Mouse (Mus musculus) heart, postnatal 0 days (tissue): Measurements from ENCODE around the gene Klk12. TPM values are rescaled to one million over a fixed set of nuclear protein-coding genes. Genes with fewer than 3 reads are reported as not detected.
A peak's percentile ranks its signal among the peaks of the same experiment; 100 is the strongest.

ENCODE experiments used
- ATAC-seq: fragments of 200-750 bp; cut with Nextera tagmentation; 2 replicates; pipeline ENCODE4 v1.8.0; 2017; ENCODE audit warnings: low read depth, moderate number of reproducible peaks, moderate library complexity; ENCODE audit not compliant: insufficient read depth
- DNase-seq: peaks from one replicate; pipeline ENCODE4 v3.0.0-alpha.2; 2016; ENCODE audit warnings: low spot score
- H3K27ac ChIP-seq: fragments of 300-500 bp; sonication (generic); 2 replicates; pipeline ENCODE4 v1.5.1; 2014; ENCODE audit warnings: low read depth, mild to moderate bottlenecking
- H3K27me3 ChIP-seq: fragments of 300-500 bp; sonication (generic); 2 replicates; pipeline ENCODE4 v1.6.1; 2014; ENCODE audit warnings: low read length, mixed read lengths; ENCODE audit not compliant: control insufficient read depth, insufficient read depth
- H3K36me3 ChIP-seq: fragments of 300-500 bp; sonication (generic); replicated peaks from 2 replicates; pipeline ENCODE4 v1.6.1; 2014; ENCODE audit warnings: low read length, mixed read lengths; ENCODE audit not compliant: control insufficient read depth, insufficient read depth
- H3K4me1 ChIP-seq: fragments of 300-500 bp; sonication (generic); 2 replicates; pipeline ENCODE4 v1.6.1; 2014; ENCODE audit warnings: antibody characterized with exemption; ENCODE audit not compliant: control insufficient read depth, insufficient read depth
- H3K4me2 ChIP-seq: fragments of 300-500 bp; sonication (generic); 2 replicates; pipeline ENCODE4 v1.6.1; 2014; ENCODE audit warnings: low read depth, mild to moderate bottlenecking, low read length, moderate library complexity
- H3K4me3 ChIP-seq: fragments of 300-500 bp; sonication (generic); 2 replicates; pipeline ENCODE4 v1.5.1; 2014; ENCODE audit warnings: low read depth, low read length
- H3K9ac ChIP-seq: fragments of 300-500 bp; sonication (generic); replicated peaks from 2 replicates; pipeline ENCODE4 v1.6.1; 2014; ENCODE audit warnings: low read depth, low read length, mixed read lengths
- H3K9me3 ChIP-seq: fragments of 300-500 bp; sonication (generic); replicated peaks from 2 replicates; pipeline ENCODE4 v1.6.1; 2016; ENCODE audit warnings: low read length; ENCODE audit not compliant: control insufficient read depth
- CTCF ChIP-seq: IDR thresholded peaks from 2 replicates; pipeline ENCODE4 v1.5.1; 2016; ENCODE audit warnings: antibody characterized with exemption, control low read depth, low read depth
- EP300 ChIP-seq: IDR thresholded peaks from 2 replicates; pipeline ENCODE4 v1.6.1; 2016; ENCODE audit warnings: antibody characterized with exemption, low read depth
- WGBS: fragments of 180-500 bp; shearing (Covaris S2); extraction: QIAGEN DNeasy Blood & Tissue Kit; methylation state at CpG from one replicate; pipeline ENCODE4 v1.1.7; 2014; 5-methylcytosine and 5-hydroxymethylcytosine counted together
- polyA plus RNA-seq: library from polyadenylated mRNA; unstranded; fragments of >200 nt; fragmentation: Nextera tagmentation; extraction: Ambion mirVana; gene quantifications from 2 replicates; pipeline ENCODE4 v1.2.1, GENCODE M21; 2015
- total RNA-seq: library from RNA; depleted of rRNA; stranded (reverse); fragments of >200 nt; gene quantifications from 2 replicates; pipeline ENCODE4 v1.2.3, GENCODE M21; 2014; ENCODE audit warnings: low replicate concordance

The Klk12 gene
- total and polyA plus RNA-seq, 2 experiments from 2014 or later = not detected

- Histone ChIP-seq H3K4me3 (peak overlapping the region; percentile 57), H3K9me3 (no peaks in the 10 kb centered on the region), H3K36me3 (no peaks in the 10 kb centered on the region), H3K4me1 (peaks cover 12% of the 10 kb centered on the region), H3K4me2 (peak overlapping the region; percentile 69), H3K9ac (no peak overlapping the region), H3K27me3 (peaks cover 10% of the 10 kb centered on the region; the same call in 1 of the 2 replicates), H3K27ac (no peak overlapping the region)
- peak; percentile 64 for DNase-seq
- 7% methylated on average over 8 of the region's 8 CpGs for WGBS
- TF ChIP-seq CTCF (no peak), EP300 (no peak)
- ATAC-seq = peak; percentile 78
These were observed 27.7 kb downstream of the Klk12 start for GRCm38 (mm10) chr7:43796355-43796754.

- Histone ChIP-seq H3K9me3 (no peaks in the 10 kb centered on the region), H3K27ac (no peak within 1 kb of the TSS), H3K9ac (no peak within 1 kb of the TSS; the same call in 1 of the 2 replicates), H3K36me3 (no peaks in the 10 kb centered on the region), H3K27me3 (peaks cover 10% of the 10 kb centered on the region; the same call in 1 of the 2 replicates), H3K4me2 (peak within 1 kb of the TSS; percentile 69), H3K4me3 (peak within 1 kb of the TSS; percentile 57), H3K4me1 (peaks cover 12% of the 10 kb centered on the region)
- 1% methylated on average over 27 of the region's 28 CpGs for WGBS
- no peak for DNase-seq
- ATAC-seq = no peak
- TF ChIP-seq CTCF (no peak), EP300 (no peak)
These were observed 28.7 kb downstream of the Klk12 start, which contains the start of gene Klk8 for GRCm38 (mm10) chr7:43797333-43797769. Gene Klk8, plus strand, starts transcription at chr7:43797577.

DNA sequence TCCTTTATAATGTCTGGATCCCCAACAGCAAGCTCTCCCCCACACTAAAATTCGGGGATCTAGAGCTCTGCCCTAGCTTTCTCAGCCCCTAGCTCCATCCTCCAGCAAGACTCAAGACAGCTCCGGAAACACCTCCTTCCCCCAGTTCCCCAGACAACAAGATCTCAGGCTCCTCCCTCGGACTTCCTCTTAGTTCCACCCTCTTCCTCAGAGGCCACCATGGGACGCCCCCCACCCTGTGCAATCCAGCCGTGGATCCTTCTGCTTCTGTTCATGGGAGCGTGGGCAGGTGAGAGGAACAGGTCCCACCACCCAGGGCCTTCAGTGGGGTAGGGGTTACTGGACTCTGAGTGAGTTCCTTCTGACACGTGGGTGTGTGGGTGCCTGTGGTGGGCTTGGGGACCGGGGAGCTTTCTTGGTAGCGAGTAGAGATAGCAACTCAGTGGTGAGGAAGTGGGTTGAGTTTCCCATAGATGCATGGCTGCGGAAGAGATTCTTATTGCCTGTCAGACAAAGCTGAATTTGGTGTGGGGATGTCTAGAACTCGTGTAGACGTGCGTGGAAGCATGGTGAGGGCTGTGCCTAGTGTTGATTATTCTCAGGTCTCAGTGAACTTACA, 29.3 kb downstream of the Klk12 start:
- TF ChIP-seq EP300 (no peak), CTCF (no peak)
- ATAC-seq = no peak
- Histone ChIP-seq H3K4me2 (peak overlapping the region; percentile 69), H3K36me3 (no peaks in the 10 kb centered on the region), H3K9ac (no peak overlapping the region), H3K4me1 (peaks cover 12% of the 10 kb centered on the region), H3K4me3 (peak overlapping the region; percentile 57), H3K27ac (no peak overlapping the region), H3K27me3 (peaks cover 10% of the 10 kb centered on the region; the same call in 1 of the 2 replicates), H3K9me3 (no peaks in the 10 kb centered on the region)
- DNase-seq = no peak
- WGBS = 27% methylated on average over 13 of the region's 13 CpGs

- no peak for DNase-seq
- 59% methylated on average over 7 of the region's 7 CpGs for WGBS
These were observed 31.2 kb downstream of the Klk12 start for GRCm38 (mm10) chr7:43799876-43800275.

GRCm38 (mm10) chr7:43810994-43811393, 42.3 kb downstream of the Klk12 start, which contains the start of gene Klk7:
Gene Klk7, plus strand, starts transcription at chr7:43811294.
- Histone ChIP-seq H3K9ac (no peak within 1 kb of the TSS), H3K4me2 (no peak within 1 kb of the TSS), H3K27me3 (0 out of 2 replicates have a peak, but pooled peaks cover 2% of the 10 kb centered on the region), H3K4me3 (no peak within 1 kb of the TSS), H3K27ac (no peak within 1 kb of the TSS), H3K9me3 (no peaks in the 10 kb centered on the region), H3K4me1 (no peaks in the 10 kb centered on the region), H3K36me3 (no peaks in the 10 kb centered on the region)
- TF ChIP-seq EP300 (no peak), CTCF (no peak)
- DNase-seq (no peak), ATAC-seq (no peak)
- 47% methylated on average over 5 of the region's 5 CpGs for WGBS

More at GRCm38 (mm10) chr7:43799876-43800275, 31.2 kb downstream of the Klk12 start:
- Histone ChIP-seq H3K4me3 (no peak overlapping the region), H3K36me3 (no peaks in the 10 kb centered on the region), H3K9me3 (no peaks in the 10 kb centered on the region), H3K4me1 (peaks cover 12% of the 10 kb centered on the region), H3K27me3 (peaks cover 10% of the 10 kb centered on the region; the same call in 1 of the 2 replicates), H3K4me2 (no peak overlapping the region), H3K27ac (no peak overlapping the region), H3K9ac (no peak overlapping the region)
- no peak for ATAC-seq
- no peak for TF ChIP-seq CTCF
- no peak for TF ChIP-seq EP300
